Mouse (Mus musculus) embryonic facial prominence, embryonic 12.5 days (tissue): ENCODE data around the gene Klrb1b. TPM values are rescaled to one million over a fixed set of nuclear protein-coding genes. Genes with fewer than 3 reads are reported as not detected.

Experiments
- ATAC-seq: fragments of 200-750 bp; cut with Nextera tagmentation; 2 replicates; pipeline ENCODE4 v1.8.0; 2017; ENCODE audit not compliant: insufficient number of reproducible peaks, insufficient read depth, low FRiP score, low TSS enrichment
- H3K27ac ChIP-seq: fragments of 300-500 bp; sonication (generic); 2 replicates; pipeline ENCODE4 v1.5.1; 2016; ENCODE audit warnings: mild to moderate bottlenecking
- H3K27me3 ChIP-seq: fragments of 300-500 bp; sonication (generic); 2 replicates; pipeline ENCODE4 v1.6.1; 2016; ENCODE audit warnings: mild to moderate bottlenecking, moderate library complexity
- H3K36me3 ChIP-seq: fragments of 300-500 bp; sonication (generic); 2 replicates; pipeline ENCODE4 v1.6.1; 2016; ENCODE audit warnings: mild to moderate bottlenecking
- H3K4me1 ChIP-seq: fragments of 300-500 bp; sonication (generic); 2 replicates; pipeline ENCODE4 v1.6.1; 2016
- H3K4me2 ChIP-seq: fragments of 300-500 bp; sonication (generic); replicated peaks from 2 replicates; pipeline ENCODE4 v1.6.1; 2016; ENCODE audit warnings: mild to moderate bottlenecking, moderate library complexity
- H3K4me3 ChIP-seq: fragments of 300-500 bp; sonication (generic); 2 replicates; pipeline ENCODE4 v1.5.1; 2016; ENCODE audit warnings: mild to moderate bottlenecking
- H3K9ac ChIP-seq: fragments of 300-500 bp; sonication (generic); 2 replicates; pipeline ENCODE4 v1.6.1; 2016; ENCODE audit warnings: mild to moderate bottlenecking, moderate library complexity
- H3K9me3 ChIP-seq: fragments of 300-500 bp; sonication (generic); 2 replicates; pipeline ENCODE4 v1.6.1; 2016; ENCODE audit warnings: mild to moderate bottlenecking, moderate library complexity
- WGBS: fragments of 180-500 bp; shearing (Covaris S2); methylation state at CpG from one replicate; pipeline ENCODE4 v1.1.7; 2016; 5-methylcytosine and 5-hydroxymethylcytosine counted together
- polyA plus RNA-seq: library from polyadenylated mRNA; unstranded; fragments of >200 nt; fragmentation: Nextera tagmentation; extraction: Ambion mirVana; gene quantifications from 2 replicates; pipeline ENCODE4 v1.2.1, GENCODE M21; 2016

Klrb1b gene
- polyA plus RNA-seq, 1 experiment from 2014 or later = not detected

GRCm38 (mm10) chr6:128839266-128839771, 13.2 kb upstream of the Klrb1b start:
- ATAC-seq = 0 out of 2 replicates have a peak, but pooled peaks have one; percentile 4
- Histone ChIP-seq H3K4me2 (peak overlapping the region; percentile 54), H3K9me3 (no peaks in the 10 kb centered on the region), H3K36me3 (no peaks in the 10 kb centered on the region), H3K4me3 (peak overlapping the region; percentile 76), H3K27ac (peak overlapping the region; percentile 93), H3K4me1 (peaks cover 9% of the 10 kb centered on the region; the same call in 1 of the 2 replicates), H3K27me3 (no peaks in the 10 kb centered on the region), H3K9ac (peak overlapping the region; percentile 45)
- WGBS = under 1% methylated on average over 17 of the region's 17 CpGs

- Histone ChIP-seq H3K36me3 (no peaks in the 10 kb centered on the region), H3K9me3 (no peaks in the 10 kb centered on the region), H3K27ac (peak overlapping the region; percentile 93), H3K4me2 (peak overlapping the region; percentile 54), H3K4me1 (0 out of 2 replicates have a peak, but pooled peaks cover 7% of the 10 kb centered on the region), H3K27me3 (no peaks in the 10 kb centered on the region), H3K4me3 (peak overlapping the region; percentile 76), H3K9ac (peak overlapping the region; percentile 60)
- peak; percentile 54 for ATAC-seq
- under 1% methylated on average over 49 of the region's 49 CpGs for WGBS
Measured at GRCm38 (mm10) chr6:128838342-128839265, 12.5 kb upstream of the Klrb1b start.

- Histone ChIP-seq H3K9ac (peak overlapping the region; percentile 31), H3K4me1 (0 out of 2 replicates have a peak, but pooled peaks cover 7% of the 10 kb centered on the region), H3K36me3 (no peaks in the 10 kb centered on the region), H3K4me2 (peak overlapping the region; percentile 54), H3K27ac (peak overlapping the region; percentile 93), H3K9me3 (no peaks in the 10 kb centered on the region), H3K4me3 (peak overlapping the region; percentile 76), H3K27me3 (no peaks in the 10 kb centered on the region)
- ATAC-seq = no peak
- 2% methylated on average over 14 of the region's 14 CpGs for WGBS
Measured at GRCm38 (mm10) chr6:128837454-128838341, 11.6 kb upstream of the Klrb1b start.

- H3K9me3 ChIP-seq = no peaks in the 10 kb centered on the region
- no peaks in the 10 kb centered on the region for H3K27me3 ChIP-seq
- H3K4me2 ChIP-seq = peak overlapping the region; percentile 54; the same call in 1 of the 2 replicates
- 85% methylated on average over 6 of the region's 6 CpGs for WGBS
- H3K4me1 ChIP-seq = 0 out of 2 replicates have a peak, but pooled peaks cover 7% of the 10 kb centered on the region
- no peak overlapping the region for H3K9ac ChIP-seq
- H3K4me3 ChIP-seq = peak overlapping the region; percentile 76; the same call in 1 of the 2 replicates
- 0 out of 2 replicates have a peak overlapping the region, but pooled peaks have one; percentile 93 for H3K27ac ChIP-seq
- no peak for ATAC-seq
- no peaks in the 10 kb centered on the region for H3K36me3 ChIP-seq
Measured at GRCm38 (mm10) chr6:128836955-128837334, 10.8 kb upstream of the Klrb1b start.

GRCm38 (mm10) chr6:128836191-128836954, 10.2 kb upstream of the Klrb1b start:
- Histone ChIP-seq H3K4me2 (no peak overlapping the region), H3K9ac (no peak overlapping the region), H3K4me3 (no peak overlapping the region), H3K4me1 (0 out of 2 replicates have a peak, but pooled peaks cover 3% of the 10 kb centered on the region), H3K27me3 (no peaks in the 10 kb centered on the region), H3K27ac (no peak overlapping the region), H3K36me3 (no peaks in the 10 kb centered on the region), H3K9me3 (no peaks in the 10 kb centered on the region)
- 86% methylated on average over 8 of the region's 8 CpGs for WGBS
- ATAC-seq = no peak

- no peak overlapping the region for H3K9ac ChIP-seq
- H3K4me2 ChIP-seq = no peak overlapping the region
- no peaks in the 10 kb centered on the region for H3K9me3 ChIP-seq
- no peaks in the 10 kb centered on the region for H3K27me3 ChIP-seq
- H3K4me3 ChIP-seq = no peak overlapping the region
- H3K27ac ChIP-seq = no peak overlapping the region
- 86% methylated on average over 4 of the region's 4 CpGs for WGBS
- 0 out of 2 replicates have a peak, but pooled peaks cover 3% of the 10 kb centered on the region for H3K4me1 ChIP-seq
- no peak for ATAC-seq
- no peaks in the 10 kb centered on the region for H3K36me3 ChIP-seq
Measured at GRCm38 (mm10) chr6:128835571-128835970, 9.4 kb upstream of the Klrb1b start.

GRCm38 (mm10) chr6:128833046-128833445, 6.9 kb upstream of the Klrb1b start:
- no peak overlapping the region for H3K4me3 ChIP-seq
- H3K9ac ChIP-seq = no peak overlapping the region
- H3K4me1 ChIP-seq = no peaks in the 10 kb centered on the region
- WGBS = 83% methylated on average over 10 of the region's 10 CpGs
- no peaks in the 10 kb centered on the region for H3K27me3 ChIP-seq
- H3K4me2 ChIP-seq = no peak overlapping the region
- ATAC-seq = no peak
- no peak overlapping the region for H3K27ac ChIP-seq
- no peaks in the 10 kb centered on the region for H3K36me3 ChIP-seq
- H3K9me3 ChIP-seq = no peaks in the 10 kb centered on the region

GRCm38 (mm10) chr6:128829837-128830236, 3.7 kb upstream of the Klrb1b start:
- no peaks in the 10 kb centered on the region for H3K27me3 ChIP-seq
- WGBS = 62% methylated on average over 4 of the region's 4 CpGs
- no peaks in the 10 kb centered on the region for H3K4me1 ChIP-seq
- no peaks in the 10 kb centered on the region for H3K9me3 ChIP-seq
- no peak overlapping the region for H3K4me2 ChIP-seq
- no peak overlapping the region for H3K4me3 ChIP-seq
- H3K36me3 ChIP-seq = no peaks in the 10 kb centered on the region
- no peak for ATAC-seq
- no peak overlapping the region for H3K9ac ChIP-seq
- H3K27ac ChIP-seq = no peak overlapping the region

- Histone ChIP-seq H3K4me3 (no peak overlapping the region), H3K27me3 (no peaks in the 10 kb centered on the region), H3K9me3 (no peaks in the 10 kb centered on the region), H3K4me1 (no peaks in the 10 kb centered on the region), H3K9ac (no peak overlapping the region), H3K27ac (no peak overlapping the region), H3K4me2 (no peak overlapping the region), H3K36me3 (no peaks in the 10 kb centered on the region)
- no peak for ATAC-seq
- 77% methylated on average over 3 of the region's 3 CpGs for WGBS
Measured at GRCm38 (mm10) chr6:128826781-128827180, 650 bp upstream of the Klrb1b start.

GRCm38 (mm10) chr6:128818083-128818802, 7.9 kb downstream of the Klrb1b start:
- no peak for ATAC-seq
- Histone ChIP-seq H3K36me3 (no peaks in the 10 kb centered on the region), H3K27ac (no peak overlapping the region), H3K9ac (no peak overlapping the region), H3K27me3 (no peaks in the 10 kb centered on the region), H3K4me2 (no peak overlapping the region), H3K4me1 (no peaks in the 10 kb centered on the region), H3K9me3 (no peaks in the 10 kb centered on the region), H3K4me3 (no peak overlapping the region)
- 86% methylated on average over 4 of the region's 4 CpGs for WGBS
